Mouse (Mus musculus) adrenal gland, postnatal 25 days (tissue): ENCODE data around the gene Tor1b. TPM values are rescaled to one million over a fixed set of nuclear protein-coding genes. Genes with fewer than 3 reads are reported as not detected.
A peak's percentile ranks its signal among the peaks of the same experiment; 100 is the strongest.
"Not testable (repeated sequence)": the region's sequence is repeated elsewhere in the genome, so short reads cannot be mapped to it uniquely, and the experiment has no call there.

Source experiments
- DNase-seq: peaks from one replicate; pipeline ENCODE4 v3.0.0; 2021; ENCODE audit warnings: mixed read lengths
- long read RNA-seq: library from polyadenylated mRNA; stranded (forward); transcript quantifications from one replicate; pipeline ENCODE4 v2.0.0, GENCODE M21; 2021
- total RNA-seq: library from RNA; stranded (reverse); gene quantifications from 2 replicates; pipeline ENCODE4 v1.2.3, GENCODE M21; 2021

Tor1b gene
- 53.5 and 59.8 TPM in 2 replicates for total RNA-seq
- long read RNA-seq, transcript Tor1b-201 (5 exons, 3,039 nt) = major isoform, 44 of 63 reads
- long read RNA-seq, partial matches to known transcripts = 1 of 63 reads
- long read RNA-seq, other reads (novel, unspliced or antisense) = 15 of 63 reads

- DNase-seq = peak; percentile 82
Measured at GRCm38 (mm10) chr2:30952824-30953490, at the start of gene Tor1b. Tor1b (plus strand) TSS chr2:30952959.

GRCm38 (mm10) chr2:30904231-30904630 lies 48.5 kb upstream of the Tor1b start:
- no peak for DNase-seq

GRCm38 (mm10) chr2:30904991-30905390 lies 47.8 kb upstream of the Tor1b start:
- DNase-seq = peak; percentile 48

GRCm38 (mm10) chr2:30905906-30906305 lies 46.9 kb upstream of the Tor1b start:
- no peak for DNase-seq

GRCm38 (mm10) chr2:30906641-30907040 lies 46.1 kb upstream of the Tor1b start:
- DNase-seq = no peak

- DNase-seq = peak; percentile 60
Measured at GRCm38 (mm10) chr2:30912291-30912773, 40.4 kb upstream of the Tor1b start.

GRCm38 (mm10) chr2:30913022-30913421 lies 39.7 kb upstream of the Tor1b start:
- DNase-seq = no peak

GRCm38 (mm10) chr2:30914836-30915235 lies 37.9 kb upstream of the Tor1b start:
- DNase-seq = no peak

- no peak for DNase-seq
Measured at GRCm38 (mm10) chr2:30915376-30915775, 37.4 kb upstream of the Tor1b start.

GRCm38 (mm10) chr2:30915933-30916332 lies 36.8 kb upstream of the Tor1b start:
- DNase-seq = not testable (repeated sequence)

GRCm38 (mm10) chr2:30917649-30918048 lies 35.1 kb upstream of the Tor1b start:
- no peak for DNase-seq

- no peak for DNase-seq
Measured at GRCm38 (mm10) chr2:30918126-30918525, 34.6 kb upstream of the Tor1b start.

GRCm38 (mm10) chr2:30918780-30919329 lies 33.9 kb upstream of the Tor1b start:
- DNase-seq = no peak

- no peak for DNase-seq
Measured at GRCm38 (mm10) chr2:30920216-30920615, 32.5 kb upstream of the Tor1b start.

GRCm38 (mm10) chr2:30923099-30923498 lies 29.7 kb upstream of the Tor1b start:
- DNase-seq = no peak

GRCm38 (mm10) chr2:30925181-30925580 lies 27.6 kb upstream of the Tor1b start:
- peak; percentile 43 for DNase-seq

- DNase-seq = no peak
Measured at GRCm38 (mm10) chr2:30926381-30926780, 26.4 kb upstream of the Tor1b start.

GRCm38 (mm10) chr2:30927151-30927781 lies 25.5 kb upstream of the Tor1b start:
- no peak for DNase-seq

GRCm38 (mm10) chr2:30927844-30928628 lies 24.7 kb upstream of the Tor1b start:
- peak; percentile 82 for DNase-seq

- DNase-seq = peak; percentile 57
Measured at GRCm38 (mm10) chr2:30928893-30929482, 23.8 kb upstream of the Tor1b start.

- peak; percentile 79 for DNase-seq
Measured at GRCm38 (mm10) chr2:30929483-30930045, 23.2 kb upstream of the Tor1b start, which contains the start of gene Ptges. Ptges (minus strand) TSS chr2:30929863.

- not testable (repeated sequence) for DNase-seq
Measured at GRCm38 (mm10) chr2:30930846-30931245, 21.9 kb upstream of the Tor1b start.
